Comparison of ENCODE assay signal across 10 mouse cellular contexts in the genomic region with DNA sequence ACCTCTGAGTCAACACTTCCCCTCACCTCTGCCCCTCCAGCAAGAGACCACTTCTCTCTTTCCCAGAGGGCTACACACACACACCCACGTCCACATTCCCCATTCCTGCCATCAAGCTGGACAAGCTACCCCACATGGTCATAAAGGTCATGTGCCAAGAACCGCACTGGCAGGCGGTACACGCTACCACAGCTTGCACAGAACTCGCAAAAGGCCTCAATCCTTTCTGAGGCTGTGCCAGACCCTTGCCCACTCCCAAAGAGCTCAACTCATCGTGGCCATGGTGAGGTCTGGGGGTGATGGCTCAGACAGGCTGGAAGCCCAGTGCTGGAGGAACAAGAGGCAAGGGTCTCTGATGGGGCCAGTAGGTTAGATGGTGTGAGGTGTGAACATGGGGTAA. TPM values are rescaled to one million over a fixed set of nuclear protein-coding genes. Genes with fewer than 3 reads are reported as not detected.
DNase-seq lines count a peak whose midpoint lies in the region; ATAC-seq and TF ChIP-seq lines count a peak whose summit lies in the region.
"Had no signal": no experiment of that assay in that cellular context is flagged by ENCODE, and none has a peak within 500 bp of the region (broad histone marks: within the 10 kb centered on the region; RNA-seq: fewer than 3 reads in every experiment).

No protein-coding gene starts in this region.

- H3K9ac ChIP-seq in lung, postnatal 0 days (replicated peaks; ENCODE audit: low read depth): no peak overlapping the region
- peak overlapping the region; percentile 97; the same call in 1 of the 2 replicates for H3K9ac ChIP-seq in limb, embryonic 12.5 days (replicated peaks)
- no peak overlapping the region for H3K9ac ChIP-seq in stomach, embryonic 15.5 days

- peaks cover 5% of the 10 kb centered on the region; the same call in 1 of the 2 replicates for H3K4me1 ChIP-seq in lung, postnatal 0 days (ENCODE audit: insufficient read depth, low read depth, low read length)
- H3K4me1 ChIP-seq in lung, adult 2 months (ENCODE audit: control insufficient read depth, insufficient read depth, low read length): peaks cover 10% of the 10 kb centered on the region; the same call in 1 of the 2 replicates
- peaks cover 38% of the 10 kb centered on the region for H3K4me1 ChIP-seq in limb, embryonic 12.5 days (replicated peaks)
- H3K4me1 ChIP-seq in stomach, embryonic 15.5 days: peaks cover 27% of the 10 kb centered on the region

- no peaks in the 10 kb centered on the region for H3K36me3 ChIP-seq in lung, postnatal 0 days (ENCODE audit: insufficient read depth, low read length)
- peaks cover 25% of the 10 kb centered on the region for H3K36me3 ChIP-seq in limb, embryonic 12.5 days
- no peaks in the 10 kb centered on the region for H3K36me3 ChIP-seq in stomach, embryonic 15.5 days

- WGBS in lung, postnatal 0 days: 70% methylated on average over 6 of the region's 6 CpGs
- WGBS in lung, adult 2 months: 69% methylated on average over 6 of the region's 6 CpGs
- 86% methylated on average over 6 of the region's 6 CpGs for WGBS in limb, embryonic 12.5 days
- WGBS in stomach, embryonic 15.5 days: 82% methylated on average over 6 of the region's 6 CpGs

- H3K27me3 ChIP-seq in lung, postnatal 0 days (replicated peaks; ENCODE audit: insufficient read depth, low read length): no peaks in the 10 kb centered on the region
- H3K27me3 ChIP-seq in limb, embryonic 12.5 days: no peaks in the 10 kb centered on the region
- no peaks in the 10 kb centered on the region for H3K27me3 ChIP-seq in stomach, embryonic 15.5 days (replicated peaks)

- TF ChIP-seq CTCF in lung, postnatal 0 days (IDR thresholded peaks at IDR 0.05): no peak
- no peak for TF ChIP-seq CTCF in lung, adult 2 months (IDR thresholded peaks at IDR 0.05; ENCODE audit: insufficient read depth, low read length)

- no peak for ATAC-seq in lung, postnatal 0 days
- no peak for ATAC-seq in limb, embryonic 12.5 days (ENCODE audit: insufficient number of reproducible peaks, insufficient read depth, low FRiP score, low TSS enrichment, low read depth)
- no peak for ATAC-seq in stomach, embryonic 15.5 days (ENCODE audit: insufficient read depth, low FRiP score, low read depth)

- no peak for TF ChIP-seq EP300 in lung, postnatal 0 days (IDR thresholded peaks at IDR 0.05)

- no peaks in the 10 kb centered on the region for H3K9me3 ChIP-seq in lung, postnatal 0 days (ENCODE audit: low read length)
- H3K9me3 ChIP-seq in limb, embryonic 12.5 days: no peaks in the 10 kb centered on the region
- no peaks in the 10 kb centered on the region for H3K9me3 ChIP-seq in stomach, embryonic 15.5 days

- no peak for TF ChIP-seq POLR2A in lung, adult 2 months (IDR thresholded peaks at IDR 0.05; ENCODE audit: borderline replicate concordance, extremely low read depth, low read depth, low read length)

- H3K4me2 ChIP-seq in lung, postnatal 0 days (replicated peaks; ENCODE audit: low read depth, low read length): peak overlapping the region; percentile 97; the same call in 1 of the 2 replicates
- H3K4me2 ChIP-seq in limb, embryonic 12.5 days: peak overlapping the region; percentile 95
- peak overlapping the region; percentile 79 for H3K4me2 ChIP-seq in stomach, embryonic 15.5 days

- H3K27ac ChIP-seq in lung, postnatal 0 days (ENCODE audit: low read length): no peak overlapping the region
- no peak overlapping the region for H3K27ac ChIP-seq in limb, embryonic 12.5 days
- H3K27ac ChIP-seq in stomach, embryonic 15.5 days: no peak overlapping the region
- H3K27ac ChIP-seq: liver, embryonic 14.5 days had no signal

- peak; percentile 57 to 60 for DNase-seq in cerebellum, postnatal 10 days
- DNase-seq in cerebellum, adult 18-20 months: no peak
- DNase-seq in lung, postnatal 0 days (ENCODE audit: low spot score): no peak
- no peak for DNase-seq in lung, adult 2 months
- no peak for DNase-seq in thymus, postnatal 36 days
- no peak for DNase-seq in urinary bladder, postnatal 10 days (ENCODE audit: low spot score)
- DNase-seq: right cerebral cortex, postnatal 14 days had no signal

- no peak overlapping the region for H3K4me3 ChIP-seq in lung, postnatal 0 days (ENCODE audit: low read depth, low read length)
- H3K4me3 ChIP-seq in lung, adult 2 months (replicated peaks; ENCODE audit: extremely low read depth, low read depth, low read length): no peak overlapping the region
- peak overlapping the region; percentile 95 for H3K4me3 ChIP-seq in limb, embryonic 12.5 days (replicated peaks)
- peak overlapping the region; percentile 69 for H3K4me3 ChIP-seq in stomach, embryonic 15.5 days (replicated peaks)

RNA-seq across cellular contexts. Expression of gene Btbd2, which starts 2.0 kb away (rescaled TPM):
- polyA plus RNA-seq in lung, postnatal 0 days (2015; fragmentation: Nextera tagmentation; extraction: Ambion mirVana): 41.7 and 42.9 TPM in 2 replicates
- polyA plus RNA-seq in lung, adult 2 months (2012; rRNA removed): 87.0 and 91.3 TPM in 2 replicates
- 95.8 and 102 TPM in 2 replicates for polyA plus RNA-seq in limb, embryonic 12.5 days (2016; fragmentation: Nextera tagmentation; extraction: Ambion mirVana)
- 70.1 and 72.2 TPM in 2 replicates for polyA plus RNA-seq in stomach, embryonic 15.5 days (2015; fragmentation: Nextera tagmentation; extraction: Ambion mirVana)

RNA-seq across cellular contexts. Expression of gene Mknk2, which starts 23.0 kb away (rescaled TPM):
- polyA plus RNA-seq in lung, postnatal 0 days (2015; fragmentation: Nextera tagmentation; extraction: Ambion mirVana): 92.2 and 103 TPM in 2 replicates
- polyA plus RNA-seq in lung, adult 2 months (2012; rRNA removed): 267 and 338 TPM in 2 replicates
- polyA plus RNA-seq in limb, embryonic 12.5 days (2016; fragmentation: Nextera tagmentation; extraction: Ambion mirVana): 122 and 124 TPM in 2 replicates
- 83.9 and 86.3 TPM in 2 replicates for polyA plus RNA-seq in stomach, embryonic 15.5 days (2015; fragmentation: Nextera tagmentation; extraction: Ambion mirVana)

RNA-seq across cellular contexts. Expression of gene Csnk1g2, which starts 32.2 kb away (rescaled TPM):
- polyA plus RNA-seq in lung, postnatal 0 days (2015; fragmentation: Nextera tagmentation; extraction: Ambion mirVana): 97.7 and 111 TPM in 2 replicates
- 246 and 276 TPM in 2 replicates for polyA plus RNA-seq in lung, adult 2 months (2012; rRNA removed)
- 239 and 260 TPM in 2 replicates for polyA plus RNA-seq in limb, embryonic 12.5 days (2016; fragmentation: Nextera tagmentation; extraction: Ambion mirVana)
- 134 and 148 TPM in 2 replicates for polyA plus RNA-seq in stomach, embryonic 15.5 days (2015; fragmentation: Nextera tagmentation; extraction: Ambion mirVana)

RNA-seq across cellular contexts. Expression of gene Mob3a, which starts 46.9 kb away (rescaled TPM):
- polyA plus RNA-seq in lung, postnatal 0 days (2015; fragmentation: Nextera tagmentation; extraction: Ambion mirVana): 32.6 and 37.0 TPM in 2 replicates
- polyA plus RNA-seq in lung, adult 2 months (2012; rRNA removed): 51.5 and 52.4 TPM in 2 replicates
- 51.1 and 51.7 TPM in 2 replicates for polyA plus RNA-seq in limb, embryonic 12.5 days (2016; fragmentation: Nextera tagmentation; extraction: Ambion mirVana)
- 46.2 and 47.5 TPM in 2 replicates for polyA plus RNA-seq in stomach, embryonic 15.5 days (2015; fragmentation: Nextera tagmentation; extraction: Ambion mirVana)

RNA-seq across cellular contexts. Expression of gene Izumo4, which starts 47.1 kb away (rescaled TPM):
- 28.7 and 28.8 TPM in 2 replicates for polyA plus RNA-seq in lung, postnatal 0 days (2015; fragmentation: Nextera tagmentation; extraction: Ambion mirVana)
- 61.9 and 70.8 TPM in 2 replicates for polyA plus RNA-seq in lung, adult 2 months (2012; rRNA removed)
- polyA plus RNA-seq in limb, embryonic 12.5 days (2016; fragmentation: Nextera tagmentation; extraction: Ambion mirVana): 12.5 and 16.5 TPM in 2 replicates
- 27.1 and 32.0 TPM in 2 replicates for polyA plus RNA-seq in stomach, embryonic 15.5 days (2015; fragmentation: Nextera tagmentation; extraction: Ambion mirVana)

Comparison
In these comparisons a context has a peak if more than half of its experiments do, and no peak if none do; other contexts are left out.
1. DNase-seq: peak in cerebellum, postnatal 10 days (2 of 2); none in cerebellum, adult 18-20 months (0 of 2), lung, postnatal 0 days (single experiment), lung, adult 2 months (single experiment), thymus, postnatal 36 days (0 of 2) and urinary bladder, postnatal 10 days (single experiment).
2. H3K4me3 ChIP-seq: peak in limb, embryonic 12.5 days (single experiment) and stomach, embryonic 15.5 days (single experiment); none in lung, postnatal 0 days (single experiment) and lung, adult 2 months (single experiment).
3. Peak in every context shown above with its lines, with median percentiles within 50 percentile points of each other: H3K4me2 ChIP-seq.